Mouse (Mus musculus) kidney, embryonic 15.5 days (tissue): Measurements from ENCODE around the gene Hpse2. TPM values are rescaled to one million over a fixed set of nuclear protein-coding genes. Genes with fewer than 3 reads are reported as not detected.
A peak's percentile ranks its signal among the peaks of the same experiment; 100 is the strongest.
"Not testable (repeated sequence)": the region's sequence is repeated elsewhere in the genome, so short reads cannot be mapped to it uniquely, and the experiment has no call there.

Experiments
- ATAC-seq: fragments of 200-750 bp; cut with Nextera tagmentation; replicated peaks from 2 replicates; pipeline ENCODE4 v1.8.0; 2017; ENCODE audit warnings: moderate TSS enrichment; ENCODE audit not compliant: low FRiP score
- H3K27ac ChIP-seq: fragments of 300-500 bp; sonication (generic); 2 replicates; pipeline ENCODE4 v1.5.1; 2015; ENCODE audit warnings: mild to moderate bottlenecking, inconsistent platforms
- H3K27me3 ChIP-seq: fragments of 300-500 bp; sonication (generic); 2 replicates; pipeline ENCODE4 v1.6.1; 2015; ENCODE audit warnings: inconsistent platforms
- H3K36me3 ChIP-seq: fragments of 300-500 bp; sonication (generic); 2 replicates; pipeline ENCODE4 v1.6.1; 2015; ENCODE audit warnings: inconsistent platforms
- H3K4me1 ChIP-seq: fragments of 300-500 bp; sonication (generic); 2 replicates; pipeline ENCODE4 v1.6.1; 2015; ENCODE audit warnings: inconsistent platforms
- H3K4me2 ChIP-seq: fragments of 300-500 bp; sonication (generic); 2 replicates; pipeline ENCODE4 v1.6.1; 2015; ENCODE audit warnings: moderate library complexity, mild to moderate bottlenecking, inconsistent platforms
- H3K4me3 ChIP-seq: fragments of 300-500 bp; sonication (generic); replicated peaks from 2 replicates; pipeline ENCODE4 v1.5.1; 2015; ENCODE audit warnings: mild to moderate bottlenecking, inconsistent platforms
- H3K9ac ChIP-seq: fragments of 300-500 bp; sonication (generic); 2 replicates; pipeline ENCODE4 v1.6.1; 2015; ENCODE audit warnings: mild to moderate bottlenecking, inconsistent platforms
- H3K9me3 ChIP-seq: fragments of 300-500 bp; sonication (generic); replicated peaks from 2 replicates; pipeline ENCODE4 v1.6.1; 2016; ENCODE audit warnings: inconsistent platforms
- WGBS: fragments of 180-500 bp; shearing (Covaris S2); methylation state at CpG from one replicate; pipeline ENCODE4 v1.1.7; 2015; ENCODE audit warnings: mixed read lengths; 5-methylcytosine and 5-hydroxymethylcytosine counted together
- polyA plus RNA-seq: library from polyadenylated mRNA; unstranded; fragments of >200 nt; fragmentation: Nextera tagmentation; extraction: Ambion mirVana; gene quantifications from 2 replicates; pipeline ENCODE4 v1.2.1, GENCODE M21; 2015

The Hpse2 gene
- polyA plus RNA-seq, 1 experiment from 2014 or later: 1.8 TPM

- Histone ChIP-seq H3K4me1 (peaks cover 11% of the 10 kb centered on the region), H3K27me3 (peaks cover 6% of the 10 kb centered on the region; the same call in 1 of the 2 replicates), H3K9ac (no peak overlapping the region), H3K36me3 (no peaks in the 10 kb centered on the region), H3K9me3 (no peaks in the 10 kb centered on the region), H3K4me2 (no peak overlapping the region), H3K27ac (no peak overlapping the region), H3K4me3 (no peak overlapping the region)
- ATAC-seq: no peak
- 49% methylated on average over 2 of the region's 2 CpGs for WGBS
Measured at GRCm38 (mm10) chr19:42785129-42785528, 603.0 kb downstream of the Hpse2 start.

- H3K4me1 ChIP-seq, ATAC-seq, H3K9me3 ChIP-seq, H3K27me3 ChIP-seq, H3K36me3 ChIP-seq: not testable (repeated sequence)
- 48% methylated on average over 7 of the region's 7 CpGs for WGBS
- H3K4me2 ChIP-seq: peak overlapping the region; percentile 84
- H3K9ac ChIP-seq: peak overlapping the region; percentile 62
- H3K27ac ChIP-seq: peak overlapping the region; percentile 90
- H3K4me3 ChIP-seq: peak overlapping the region; percentile 76
Measured at GRCm38 (mm10) chr19:42780156-42780538, 608.0 kb downstream of the Hpse2 start.

GRCm38 (mm10) chr19:42779531-42780155 is 608.5 kb downstream of the Hpse2 start, which contains the start of gene Hps1:
Gene Hps1 (minus strand): TSS chr19:42779978.
- peaks cover 8% of the 10 kb centered on the region for H3K4me1 ChIP-seq
- WGBS: under 1% methylated on average over 43 of the region's 43 CpGs
- H3K36me3 ChIP-seq: no peaks in the 10 kb centered on the region
- H3K27ac ChIP-seq: peak within 1 kb of the TSS; percentile 90
- peak within 1 kb of the TSS; percentile 62 for H3K9ac ChIP-seq
- peak; percentile 97 for ATAC-seq
- peak within 1 kb of the TSS; percentile 76 for H3K4me3 ChIP-seq
- no peaks in the 10 kb centered on the region for H3K27me3 ChIP-seq
- H3K4me2 ChIP-seq: peak within 1 kb of the TSS; percentile 84
- no peaks in the 10 kb centered on the region for H3K9me3 ChIP-seq

GRCm38 (mm10) chr19:42777801-42778200 is 610.4 kb downstream of the Hpse2 start:
- H3K27ac ChIP-seq: no peak overlapping the region
- no peaks in the 10 kb centered on the region for H3K27me3 ChIP-seq
- no peak overlapping the region for H3K4me2 ChIP-seq
- no peaks in the 10 kb centered on the region for H3K9me3 ChIP-seq
- H3K4me3 ChIP-seq: no peak overlapping the region
- no peaks in the 10 kb centered on the region for H3K36me3 ChIP-seq
- peaks cover 4% of the 10 kb centered on the region for H3K4me1 ChIP-seq
- H3K9ac ChIP-seq: no peak overlapping the region
- no peak for ATAC-seq
- 72% methylated on average over 5 of the region's 5 CpGs for WGBS

- Histone ChIP-seq H3K36me3 (no peaks in the 10 kb centered on the region), H3K27me3 (no peaks in the 10 kb centered on the region), H3K27ac (no peak overlapping the region), H3K9ac (no peak overlapping the region), H3K4me3 (no peak overlapping the region), H3K4me2 (no peak overlapping the region), H3K9me3 (no peaks in the 10 kb centered on the region), H3K4me1 (peaks cover 4% of the 10 kb centered on the region)
- WGBS: 100% methylated on average over 1 of the region's 1 CpGs
- ATAC-seq: no peak
Measured at GRCm38 (mm10) chr19:42776813-42777212, 611.3 kb downstream of the Hpse2 start.

GRCm38 (mm10) chr19:42770141-42770872 is 617.8 kb downstream of the Hpse2 start:
- H3K27ac ChIP-seq: no peak overlapping the region
- WGBS: 69% methylated on average over 23 of the region's 23 CpGs

GRCm38 (mm10) chr19:42769648-42770047 is 618.5 kb downstream of the Hpse2 start:
- Histone ChIP-seq H3K4me3 (no peak overlapping the region), H3K9ac (no peak overlapping the region), H3K27ac (no peak overlapping the region), H3K9me3 (no peaks in the 10 kb centered on the region), H3K27me3 (no peaks in the 10 kb centered on the region), H3K36me3 (0 out of 2 replicates have a peak, but pooled peaks cover 4% of the 10 kb centered on the region), H3K4me2 (no peak overlapping the region), H3K4me1 (peaks cover 13% of the 10 kb centered on the region)
- 85% methylated on average over 10 of the region's 10 CpGs for WGBS
- ATAC-seq: no peak

More at GRCm38 (mm10) chr19:42770141-42770872, 617.8 kb downstream of the Hpse2 start:
- H3K27me3 ChIP-seq: no peaks in the 10 kb centered on the region
- no peak overlapping the region for H3K4me3 ChIP-seq
- ATAC-seq: peak; percentile 41; the same call in 1 of the 2 replicates
- H3K9me3 ChIP-seq: no peaks in the 10 kb centered on the region
- no peak overlapping the region for H3K4me2 ChIP-seq
- H3K4me1 ChIP-seq: peaks cover 10% of the 10 kb centered on the region
- H3K9ac ChIP-seq: no peak overlapping the region
- 0 out of 2 replicates have a peak, but pooled peaks cover 4% of the 10 kb centered on the region for H3K36me3 ChIP-seq

- WGBS: 66% methylated on average over 8 of the region's 8 CpGs
- no peak overlapping the region for H3K4me3 ChIP-seq
- no peak for ATAC-seq
- no peaks in the 10 kb centered on the region for H3K9me3 ChIP-seq
- 0 out of 2 replicates have a peak, but pooled peaks cover 4% of the 10 kb centered on the region for H3K36me3 ChIP-seq
- H3K4me2 ChIP-seq: no peak overlapping the region
- no peak overlapping the region for H3K9ac ChIP-seq
- no peaks in the 10 kb centered on the region for H3K27me3 ChIP-seq
- H3K27ac ChIP-seq: no peak overlapping the region
- peaks cover 22% of the 10 kb centered on the region for H3K4me1 ChIP-seq
Measured at GRCm38 (mm10) chr19:42767361-42767760, 620.8 kb downstream of the Hpse2 start.

GRCm38 (mm10) chr19:42764398-42764797 is 623.8 kb downstream of the Hpse2 start:
- Histone ChIP-seq H3K4me3 (no peak overlapping the region), H3K4me1 (peaks cover 29% of the 10 kb centered on the region), H3K27me3 (no peaks in the 10 kb centered on the region), H3K4me2 (no peak overlapping the region), H3K36me3 (no peaks in the 10 kb centered on the region), H3K9ac (no peak overlapping the region), H3K27ac (no peak overlapping the region), H3K9me3 (no peaks in the 10 kb centered on the region)
- ATAC-seq: no peak
- WGBS: 59% methylated on average over 10 of the region's 10 CpGs

GRCm38 (mm10) chr19:42756671-42757070 is 631.5 kb downstream of the Hpse2 start:
- Histone ChIP-seq H3K9ac (no peak overlapping the region), H3K4me1 (peaks cover 62% of the 10 kb centered on the region), H3K27me3 (no peaks in the 10 kb centered on the region), H3K4me3 (no peak overlapping the region), H3K4me2 (no peak overlapping the region), H3K36me3 (no peaks in the 10 kb centered on the region), H3K27ac (no peak overlapping the region), H3K9me3 (no peaks in the 10 kb centered on the region)
- WGBS: 82% methylated on average over 6 of the region's 6 CpGs
- ATAC-seq: no peak

GRCm38 (mm10) chr19:42755148-42755870 is 632.8 kb downstream of the Hpse2 start:
- no peak overlapping the region for H3K4me2 ChIP-seq
- no peaks in the 10 kb centered on the region for H3K27me3 ChIP-seq
- no peak overlapping the region for H3K9ac ChIP-seq
- H3K4me3 ChIP-seq: no peak overlapping the region
- peak overlapping the region; percentile 22; the same call in 1 of the 2 replicates for H3K27ac ChIP-seq
- 54% methylated on average over 15 of the region's 15 CpGs for WGBS
- H3K4me1 ChIP-seq: peaks cover 67% of the 10 kb centered on the region
- no peaks in the 10 kb centered on the region for H3K9me3 ChIP-seq
- H3K36me3 ChIP-seq: no peaks in the 10 kb centered on the region
- no peak for ATAC-seq
